Mouse (Mus musculus) urinary bladder, adult 2 months (tissue): ENCODE data around the gene Sorbs1. TPM values are rescaled to one million over a fixed set of nuclear protein-coding genes. Genes with fewer than 3 reads are reported as not detected.

Experiments used
- DNase-seq: peaks from one replicate; pipeline ENCODE4 v3.0.0; 2022; ENCODE audit warnings: low spot score
- polyA plus RNA-seq: library from polyadenylated mRNA; depleted of rRNA; stranded (reverse); fragments of >200 nt; gene quantifications from 2 replicates; pipeline ENCODE4 v1.2.3, GENCODE M21; 2012

The Sorbs1 gene
- polyA plus RNA-seq, 1 experiment, result 313 TPM

- no peak for DNase-seq
These were observed 167.2 kb downstream of the Sorbs1 start for GRCm38 (mm10) chr19:40346232-40346844.

- no peak for DNase-seq
These were observed 167.9 kb downstream of the Sorbs1 start for GRCm38 (mm10) chr19:40345684-40346083.

- peak; percentile 66 for DNase-seq
These were observed 170.6 kb downstream of the Sorbs1 start for GRCm38 (mm10) chr19:40343018-40343417.

GRCm38 (mm10) chr19:40341141-40341540 is 172.4 kb downstream of the Sorbs1 start:
- DNase-seq, result no peak

- no peak for DNase-seq
These were observed 176.9 kb downstream of the Sorbs1 start for GRCm38 (mm10) chr19:40336694-40337093.

GRCm38 (mm10) chr19:40333905-40334304 is 179.7 kb downstream of the Sorbs1 start:
- DNase-seq, result no peak

GRCm38 (mm10) chr19:40333081-40333480 is 180.5 kb downstream of the Sorbs1 start:
- DNase-seq, result no peak

- no peak for DNase-seq
These were observed 181.3 kb downstream of the Sorbs1 start for GRCm38 (mm10) chr19:40332303-40332702.

- no peak for DNase-seq
These were observed 181.7 kb downstream of the Sorbs1 start for GRCm38 (mm10) chr19:40331846-40332245.

GRCm38 (mm10) chr19:40326126-40326525 is 187.5 kb downstream of the Sorbs1 start:
- DNase-seq, result no peak

GRCm38 (mm10) chr19:40325381-40325780 is 188.2 kb downstream of the Sorbs1 start:
- DNase-seq, result no peak

GRCm38 (mm10) chr19:40322226-40322625 is 191.4 kb downstream of the Sorbs1 start:
- no peak for DNase-seq

- DNase-seq, result no peak
These were observed 194.4 kb downstream of the Sorbs1 start for GRCm38 (mm10) chr19:40319199-40319598.

GRCm38 (mm10) chr19:40318511-40318910 is 195.1 kb downstream of the Sorbs1 start:
- DNase-seq, result no peak

GRCm38 (mm10) chr19:40317001-40317400 is 196.6 kb downstream of the Sorbs1 start:
- DNase-seq, result no peak

- DNase-seq, result no peak
These were observed 199.3 kb downstream of the Sorbs1 start for GRCm38 (mm10) chr19:40314252-40314651.

- DNase-seq, result no peak
These were observed 201.9 kb downstream of the Sorbs1 start for GRCm38 (mm10) chr19:40311631-40312030.

- no peak for DNase-seq
These were observed 203.0 kb downstream of the Sorbs1 start for GRCm38 (mm10) chr19:40310410-40311130.

GRCm38 (mm10) chr19:40309911-40310310 is 203.7 kb downstream of the Sorbs1 start:
- no peak for DNase-seq

- DNase-seq, result no peak
These were observed 206.0 kb downstream of the Sorbs1 start for GRCm38 (mm10) chr19:40307550-40307949.

- DNase-seq, result no peak
These were observed 206.9 kb downstream of the Sorbs1 start for GRCm38 (mm10) chr19:40306631-40307030.

- DNase-seq, result no peak
These were observed 208.1 kb downstream of the Sorbs1 start for GRCm38 (mm10) chr19:40305456-40305855.

GRCm38 (mm10) chr19:40302916-40303315 is 210.7 kb downstream of the Sorbs1 start:
- DNase-seq, result no peak
